Mouse (Mus musculus) layer of hippocampus, adult 9-11 months (tissue): ENCODE measurements at regions not wholly inside any gene's neighbourhood (a gene's known extent, or its start where the extent isn't known, plus 50 kb on each side); places are given as distances from the start of the nearest gene placed in this dataset.

Experiments used
- DNase-seq: peaks from one replicate; pipeline ENCODE4 v3.0.0; 2022

DNA sequence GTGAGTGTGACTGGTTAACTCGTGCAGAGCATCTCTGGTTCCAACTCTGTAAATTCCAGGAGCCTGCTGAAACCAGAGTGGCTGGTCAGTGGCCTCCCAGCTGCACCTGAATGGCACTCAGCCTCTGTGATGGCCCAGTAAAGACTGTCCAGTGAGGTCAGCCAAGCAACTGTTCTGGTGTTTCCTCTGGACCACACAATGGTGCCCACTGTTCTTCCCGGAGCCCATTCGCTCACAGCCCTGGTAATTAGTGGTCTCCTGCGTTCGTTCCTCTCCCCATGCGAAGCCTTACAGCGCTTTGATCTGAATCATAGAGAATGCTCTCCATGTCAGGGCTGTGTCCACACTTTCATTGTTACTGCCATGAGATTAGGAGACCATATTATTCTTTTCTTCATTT lies 75.5 kb downstream of the Enkur start:
- DNase-seq = no peak

DNA sequence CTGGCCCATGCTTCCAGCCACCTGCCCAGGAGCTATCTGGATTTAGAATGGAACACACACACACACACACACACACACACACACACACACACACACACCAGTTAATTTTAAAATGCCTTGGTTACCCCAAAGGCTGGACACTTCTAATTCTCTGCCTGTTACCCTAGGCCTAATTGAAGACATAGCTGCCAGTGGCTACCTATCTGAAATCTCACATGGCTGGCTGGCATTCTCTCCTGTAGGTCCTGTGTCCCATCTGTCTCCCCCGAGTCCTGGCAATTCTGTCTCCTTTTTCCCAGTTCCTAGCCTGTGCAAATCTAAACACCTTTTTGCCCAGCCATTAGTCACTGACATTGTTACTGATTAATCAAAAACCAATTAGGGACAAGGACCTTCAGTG lies 78.6 kb downstream of the Enkur start:
- no peak for DNase-seq

DNA sequence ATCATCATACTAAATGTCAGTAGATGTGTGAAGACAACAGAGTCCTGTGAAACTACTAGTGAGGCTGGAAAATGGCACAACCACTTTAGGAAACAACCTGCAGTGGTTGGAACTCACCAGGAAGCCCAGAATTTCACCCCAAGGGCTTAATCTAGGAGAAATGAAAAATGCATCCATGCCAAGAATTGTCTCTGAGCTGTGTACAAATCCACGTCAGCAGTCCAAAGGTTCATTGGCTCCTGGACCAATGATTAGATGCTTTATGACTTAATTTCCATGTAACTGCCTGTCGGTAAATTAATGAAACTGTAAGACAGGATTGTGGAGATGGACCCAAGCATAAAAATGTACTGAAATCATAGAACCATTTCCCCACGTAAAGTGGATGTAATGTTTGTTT lies 82.7 kb downstream of the Enkur start:
- no peak for DNase-seq

DNA sequence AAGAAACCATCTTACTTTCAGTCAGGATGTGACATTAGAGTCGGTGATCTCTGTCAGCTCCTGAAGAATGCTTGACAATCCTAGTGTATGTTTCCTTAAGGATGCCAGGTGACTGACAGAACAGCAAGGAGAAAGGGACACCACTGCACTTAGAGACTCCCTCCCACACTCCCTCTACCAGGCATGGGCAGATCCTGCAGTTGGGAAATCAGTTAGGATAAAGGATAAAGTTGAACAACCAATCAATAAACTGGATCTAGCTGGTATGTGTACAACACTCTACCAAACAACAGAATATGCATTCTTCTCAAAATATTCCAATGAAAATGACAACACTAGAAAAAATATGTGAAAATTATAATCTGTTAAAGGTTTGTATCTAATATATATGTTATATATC lies 83.5 kb downstream of the Enkur start:
- no peak for DNase-seq

DNA sequence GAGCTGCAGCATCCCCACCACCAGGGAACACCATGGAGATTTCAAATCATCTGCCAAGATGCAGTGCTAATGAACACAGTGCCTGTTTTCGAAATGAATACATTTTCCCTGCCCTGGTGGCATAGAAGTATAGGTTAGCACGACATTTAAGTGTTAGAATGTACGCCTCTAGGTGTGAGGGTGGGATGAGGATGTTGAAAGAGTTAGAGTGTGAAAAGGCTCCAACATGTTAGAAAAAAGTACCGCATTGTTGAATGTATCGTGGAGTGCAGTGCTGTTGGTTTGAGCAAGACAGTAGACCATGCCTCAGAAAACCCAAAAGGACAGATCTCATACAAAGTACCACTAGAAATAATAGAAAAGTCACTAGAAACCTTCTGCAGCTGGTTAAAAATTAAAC lies 88.3 kb downstream of the Enkur start:
- DNase-seq = peak; percentile 11

DNA sequence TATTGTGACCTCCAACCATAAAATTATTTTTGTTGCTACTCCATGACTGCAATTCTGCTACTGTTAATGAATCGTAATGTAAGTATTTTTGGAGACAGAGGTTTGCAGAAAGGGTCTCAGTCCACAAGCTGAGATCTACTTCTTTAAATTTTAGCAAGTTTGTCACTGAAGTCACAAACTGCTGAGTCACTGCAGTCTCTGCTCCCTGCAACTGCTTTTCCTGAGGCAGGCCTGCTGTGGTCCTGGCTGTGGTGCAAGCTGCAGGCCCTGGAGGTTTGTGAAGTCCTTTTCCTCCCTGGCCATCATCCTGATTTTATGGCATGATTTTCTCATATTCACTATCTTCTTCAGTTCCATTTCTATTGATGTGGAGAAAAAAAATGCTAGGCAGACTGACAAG lies 93.6 kb downstream of the Enkur start:
- DNase-seq = no peak

DNA sequence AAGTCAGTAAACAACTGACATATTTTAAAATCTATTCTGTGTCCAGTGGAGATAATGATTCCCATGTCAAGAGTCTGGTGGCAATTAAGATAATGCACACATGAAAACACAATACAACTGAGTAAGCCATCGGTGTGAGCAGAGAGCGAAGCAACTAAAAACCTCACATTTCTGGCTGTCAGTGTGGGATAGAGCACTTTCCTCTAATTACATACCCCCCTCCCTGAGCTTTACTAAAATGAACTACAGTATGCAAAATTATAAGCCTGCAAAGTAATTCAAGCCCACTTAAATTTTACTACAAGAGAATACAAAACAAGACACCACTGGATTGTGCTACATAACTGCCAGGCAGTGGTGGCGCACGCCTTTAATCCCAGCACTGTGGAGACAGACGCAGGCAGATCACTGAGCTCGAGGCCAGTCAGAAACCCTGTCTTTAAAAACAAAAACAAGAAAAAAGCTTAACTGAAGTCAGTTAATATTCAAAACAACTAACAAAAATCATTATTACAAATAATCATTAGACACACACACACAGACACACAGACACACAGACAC lies 104.8 kb downstream of the Enkur start:
- no peak for DNase-seq

DNA sequence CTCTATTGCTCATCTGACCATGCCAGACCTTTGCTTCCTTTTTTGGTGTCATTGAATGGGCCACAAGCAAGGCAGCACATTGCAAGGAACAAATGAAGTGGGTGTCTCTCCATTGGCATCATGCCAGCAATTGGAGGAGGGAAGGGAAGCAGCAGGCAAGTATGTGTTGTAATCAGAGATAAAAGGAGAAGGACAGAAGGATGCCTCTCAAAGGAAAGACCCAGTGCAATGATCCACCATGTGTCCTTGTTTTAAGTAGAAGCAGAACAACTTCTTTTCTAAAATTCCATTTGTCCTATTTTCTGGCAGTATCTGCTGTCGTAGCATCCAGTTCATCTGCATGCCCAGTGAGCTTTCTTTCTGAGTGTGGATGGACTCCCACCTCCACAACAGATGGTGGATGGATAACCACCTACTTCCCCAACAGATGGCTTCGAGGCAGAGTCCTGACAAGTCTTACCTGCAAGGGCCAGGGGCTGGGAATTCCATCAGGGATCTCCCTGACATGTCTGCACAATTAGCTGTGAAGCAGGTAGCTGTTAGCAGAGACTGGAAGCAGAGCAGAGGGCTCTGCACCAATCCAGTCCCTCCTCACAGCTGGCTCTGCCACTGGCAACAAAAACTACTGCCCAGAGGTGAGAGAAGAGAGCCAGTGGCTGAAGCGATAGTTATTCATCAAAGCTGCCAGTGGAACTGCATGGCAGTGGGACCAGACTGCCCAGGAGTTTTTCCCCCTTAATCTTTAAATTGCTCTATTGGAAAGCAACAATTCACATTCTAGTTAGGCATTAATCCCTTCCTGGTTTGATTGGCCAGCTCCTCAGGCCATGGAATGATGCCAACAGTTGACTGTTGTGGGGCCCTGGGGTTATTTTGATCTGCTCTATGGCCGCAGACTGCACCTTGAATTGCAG lies 113.8 kb downstream of the Enkur start:
- peak; percentile 78 for DNase-seq

DNA sequence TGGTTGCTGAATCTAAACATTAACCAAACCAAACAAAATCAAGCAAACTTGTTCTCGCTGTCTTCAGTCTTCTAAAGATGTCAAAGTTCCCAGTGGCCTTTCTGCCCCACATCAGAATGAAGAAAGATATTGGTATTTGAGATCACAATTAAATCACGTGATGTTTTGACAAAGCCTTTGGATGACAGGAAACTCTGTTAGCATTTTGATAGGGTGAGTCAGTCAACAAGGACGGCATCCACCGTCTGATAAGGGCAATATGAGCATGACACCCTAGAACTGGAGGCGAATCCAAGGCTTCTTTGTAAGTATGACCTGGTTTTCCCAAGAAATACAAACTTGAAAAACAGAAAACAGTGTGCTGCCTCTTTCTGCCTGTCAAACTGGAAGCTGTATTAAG lies 116.8 kb upstream of the Arhgap21 start:
- no peak for DNase-seq

DNA sequence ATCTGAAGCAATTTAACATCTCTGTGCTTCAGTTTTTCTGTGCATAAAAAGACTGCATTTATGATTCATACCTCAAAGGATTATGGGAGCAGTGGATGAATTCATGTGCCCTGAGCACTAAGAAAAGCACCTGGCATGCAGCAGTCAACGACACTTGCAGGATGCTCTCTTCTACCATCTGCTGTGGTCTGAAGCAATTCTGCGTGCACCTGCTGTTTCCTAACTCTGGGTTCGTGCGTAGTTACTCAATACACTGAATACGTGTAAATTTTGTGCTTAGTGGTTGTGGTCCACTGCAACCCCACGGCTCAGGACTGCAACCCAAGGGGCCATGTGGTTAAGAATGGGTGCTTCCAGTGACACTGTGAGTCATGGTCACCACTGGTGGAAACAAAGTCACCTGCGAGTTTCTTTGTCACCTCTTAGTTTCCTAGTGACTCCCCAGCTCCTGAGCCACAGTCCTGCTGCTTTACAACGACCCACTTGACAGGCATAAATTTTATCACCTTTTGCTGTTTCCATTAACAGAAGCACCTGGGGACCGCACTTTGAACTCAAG lies 98.7 kb upstream of the Arhgap21 start:
- DNase-seq = no peak

DNA sequence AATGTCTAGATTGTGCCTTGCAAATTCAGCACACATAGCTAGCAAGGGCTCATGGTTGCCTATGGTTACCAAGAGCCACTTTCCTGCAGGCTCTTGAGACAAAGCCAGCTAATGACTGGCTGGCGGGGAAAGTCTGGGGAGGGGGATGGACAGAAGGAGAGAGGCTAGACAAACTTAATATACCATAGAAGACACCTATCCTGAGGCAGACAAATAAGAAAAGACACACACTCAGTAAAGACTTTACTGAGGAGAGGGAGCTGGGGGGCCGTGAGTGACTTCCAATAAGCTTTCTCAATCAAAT lies 91.6 kb upstream of the Arhgap21 start:
- no peak for DNase-seq

DNA sequence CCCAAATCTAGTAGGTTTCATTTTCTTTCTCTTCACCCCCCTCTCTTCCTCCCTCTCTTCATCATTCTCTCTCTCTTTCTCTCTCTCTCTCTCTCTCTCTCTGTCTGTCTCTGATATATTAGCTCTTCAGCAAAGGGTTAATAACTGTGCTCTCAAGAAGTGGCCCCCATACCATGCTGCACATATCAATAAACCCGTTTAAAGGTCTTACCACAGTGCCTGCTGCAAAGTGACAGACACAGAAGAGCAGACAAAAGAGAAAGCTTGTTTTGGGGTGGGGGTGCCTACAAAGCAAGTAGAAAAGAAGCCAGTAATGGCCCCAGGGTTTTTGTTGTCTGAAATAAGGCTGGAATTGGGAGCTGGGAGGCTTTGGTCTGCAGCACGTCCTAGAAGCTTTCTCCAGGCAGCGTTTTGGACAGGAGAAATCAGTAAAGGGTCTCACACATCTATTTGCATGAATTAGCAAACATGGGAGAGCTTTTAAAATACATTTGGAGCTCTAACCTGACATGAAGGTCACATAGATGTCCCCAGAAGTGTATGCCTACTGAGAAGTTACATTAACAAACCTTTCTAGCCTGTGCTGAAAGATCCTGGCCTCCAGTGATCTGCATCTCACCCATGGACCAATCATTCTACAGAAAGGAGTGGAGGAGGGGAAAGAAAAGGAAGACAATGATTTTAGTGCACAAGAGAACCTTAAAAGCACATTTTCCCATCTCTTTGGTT lies 91.1 kb upstream of the Arhgap21 start:
- DNase-seq = no peak

DNA sequence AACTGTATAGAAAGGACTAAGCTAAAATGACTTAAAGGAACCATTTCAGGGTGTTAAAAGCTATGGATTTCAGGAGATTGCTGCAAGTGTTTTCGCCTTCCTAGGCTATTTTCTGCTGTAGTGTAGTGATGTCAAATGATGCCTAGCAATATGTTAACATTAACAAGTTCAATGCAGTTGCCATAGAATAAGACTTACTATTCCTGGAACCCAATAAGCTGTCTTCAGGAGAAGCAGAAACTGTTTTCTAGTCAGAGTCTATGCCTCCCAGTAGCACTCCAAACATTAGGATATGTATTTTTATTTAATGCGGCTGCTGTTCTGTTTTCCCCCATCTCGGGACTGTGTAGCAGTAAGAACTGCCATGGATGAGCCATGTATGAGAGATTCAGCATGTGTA lies 90.3 kb upstream of the Arhgap21 start:
- DNase-seq = no peak

DNA sequence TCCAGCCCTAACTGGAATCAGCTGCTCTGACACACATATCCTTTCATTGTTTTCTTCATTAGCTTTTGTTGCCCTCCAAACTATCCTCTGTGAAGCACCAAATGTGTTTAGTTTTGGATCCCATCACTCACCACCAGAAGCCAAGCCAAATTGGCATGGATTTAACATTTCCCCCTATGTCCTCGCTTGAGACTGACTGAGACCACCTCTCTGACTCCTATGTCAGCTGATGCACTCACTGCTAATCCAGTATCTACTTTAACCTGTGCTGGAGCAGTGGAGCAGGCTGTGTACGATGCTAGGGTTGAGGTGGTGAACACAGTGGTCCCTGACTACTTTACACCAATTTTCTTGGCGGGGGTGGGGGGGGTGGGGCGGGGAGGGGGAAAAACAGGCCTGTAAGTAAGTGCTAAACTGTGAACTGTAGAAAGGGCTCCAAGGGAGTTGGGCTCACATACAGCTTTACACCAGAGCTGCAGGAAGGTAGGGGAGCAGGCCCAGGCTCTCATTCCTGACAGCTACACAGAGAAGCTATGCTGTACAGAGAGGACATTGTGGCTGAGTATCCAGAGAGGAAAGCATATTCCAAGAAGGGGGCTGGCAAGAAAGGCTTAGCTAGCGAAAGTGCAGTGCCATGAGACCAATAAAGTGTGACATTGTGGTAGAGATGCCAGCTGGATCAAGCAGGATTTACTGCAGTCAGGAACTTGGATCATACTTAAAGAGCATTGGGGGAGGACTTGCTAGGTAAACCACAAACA lies 87.9 kb upstream of the Arhgap21 start:
- DNase-seq = no peak

DNA sequence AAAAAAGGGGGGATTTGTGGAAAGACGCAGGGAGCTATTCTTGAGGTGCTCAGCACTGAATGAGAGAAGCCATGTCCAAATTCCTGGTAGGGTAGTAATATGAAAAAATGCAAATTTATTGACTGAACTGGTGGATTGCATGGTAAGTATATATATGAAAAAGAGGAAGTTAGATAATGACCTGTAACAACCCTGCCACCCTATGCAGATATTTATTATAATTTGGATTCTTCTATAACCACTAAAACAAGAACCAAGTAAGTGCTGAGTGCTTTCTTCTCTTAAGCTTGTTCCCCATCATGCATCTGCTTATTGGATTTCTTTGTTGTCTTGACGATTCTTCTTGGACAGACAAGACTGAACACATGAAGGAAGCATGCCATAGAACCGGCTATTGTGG lies 86.7 kb upstream of the Arhgap21 start:
- DNase-seq = no peak

DNA sequence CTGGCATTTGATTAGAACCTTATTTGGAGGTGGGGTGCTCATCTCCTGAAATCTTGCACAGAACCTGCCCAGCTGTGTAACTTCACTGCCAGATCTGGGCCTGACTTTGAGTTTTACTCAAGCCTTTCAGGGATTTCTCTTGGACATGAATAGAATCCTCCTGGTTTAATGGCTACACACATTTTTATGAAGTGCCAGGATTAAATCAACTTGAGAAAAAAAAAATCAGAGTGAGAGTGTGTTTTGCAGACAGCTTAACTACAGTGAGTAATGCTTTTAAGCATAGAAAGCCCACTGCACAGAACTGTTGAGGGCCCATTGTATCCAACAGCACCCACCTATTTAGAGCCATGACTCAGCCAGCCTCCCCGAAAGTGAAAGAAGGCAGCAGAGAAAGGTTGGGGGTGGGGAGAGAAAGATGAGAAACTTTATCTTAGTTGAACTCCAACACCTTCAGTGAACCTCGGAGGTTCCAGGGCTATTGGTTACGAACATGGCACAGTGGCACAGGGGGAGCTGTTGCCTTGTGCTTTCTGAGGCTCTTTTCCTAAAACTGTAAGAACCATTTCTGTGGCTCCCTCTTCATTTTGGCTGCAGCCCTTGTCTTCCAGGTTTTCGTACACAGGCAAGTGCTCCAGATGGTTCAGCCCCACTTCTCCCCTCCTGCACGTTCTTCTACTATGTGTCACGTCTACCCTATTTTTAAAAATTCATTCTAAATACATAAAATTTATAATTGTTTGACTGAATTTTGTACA lies 85.8 kb upstream of the Arhgap21 start:
- no peak for DNase-seq

DNA sequence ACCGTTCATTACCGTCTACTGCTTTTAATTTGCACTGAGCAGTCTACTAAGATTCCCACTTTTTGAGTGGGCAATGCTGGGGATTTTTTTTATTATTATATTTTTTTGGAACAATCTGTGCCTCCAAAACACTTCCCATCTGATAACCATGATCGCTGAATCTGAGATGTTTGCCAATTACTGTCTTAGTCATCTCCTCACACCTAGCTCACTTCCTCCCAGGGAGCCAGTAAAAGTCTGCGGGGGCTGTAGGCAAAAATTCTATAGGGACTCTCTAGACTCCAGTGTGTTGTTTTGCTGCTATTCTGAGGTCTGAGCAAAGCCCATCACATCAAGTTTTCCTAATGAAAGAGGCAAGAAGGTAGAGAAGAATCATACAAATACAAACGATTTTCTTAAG lies 84.9 kb upstream of the Arhgap21 start:
- peak; percentile 48 for DNase-seq

DNA sequence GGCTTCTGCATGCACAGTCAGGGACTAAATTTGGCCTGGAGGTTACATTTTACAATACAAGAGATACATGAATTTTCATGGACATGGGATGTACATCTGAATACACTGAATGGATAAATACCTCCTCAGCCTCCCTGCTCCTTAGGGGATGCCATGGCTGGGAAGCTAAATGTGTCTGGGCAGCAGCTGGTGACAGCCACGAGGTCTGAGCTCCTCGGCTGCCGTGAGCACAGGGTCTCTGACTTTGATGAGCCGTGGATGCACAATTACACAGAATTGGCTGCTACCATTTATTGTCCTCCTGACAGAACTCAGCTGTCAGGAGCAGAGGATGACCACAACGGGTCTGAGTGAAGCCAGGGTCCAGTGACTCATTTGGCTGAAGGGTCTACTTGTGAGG lies 80.3 kb upstream of the Arhgap21 start:
- no peak for DNase-seq

DNA sequence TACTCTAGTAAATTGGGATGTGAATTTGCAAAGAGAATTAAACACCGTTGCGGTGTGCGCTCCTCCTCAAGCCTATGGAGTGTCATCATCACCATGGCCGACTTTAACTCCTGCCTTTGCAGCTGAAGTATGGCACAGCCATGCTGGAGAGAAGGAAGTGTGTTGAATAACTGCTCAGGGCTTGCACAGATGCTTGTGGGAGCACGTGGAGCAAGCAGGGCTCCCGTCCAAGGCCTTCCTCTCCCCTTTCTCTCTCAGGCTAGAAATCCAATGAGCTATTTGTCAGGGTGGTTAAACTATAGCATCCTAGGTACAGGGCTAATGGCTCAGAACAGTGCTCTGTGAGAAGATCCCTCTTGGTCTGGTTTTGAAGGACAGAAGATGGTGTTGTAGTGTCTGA lies 79.5 kb upstream of the Arhgap21 start:
- peak; percentile 32 for DNase-seq

DNA sequence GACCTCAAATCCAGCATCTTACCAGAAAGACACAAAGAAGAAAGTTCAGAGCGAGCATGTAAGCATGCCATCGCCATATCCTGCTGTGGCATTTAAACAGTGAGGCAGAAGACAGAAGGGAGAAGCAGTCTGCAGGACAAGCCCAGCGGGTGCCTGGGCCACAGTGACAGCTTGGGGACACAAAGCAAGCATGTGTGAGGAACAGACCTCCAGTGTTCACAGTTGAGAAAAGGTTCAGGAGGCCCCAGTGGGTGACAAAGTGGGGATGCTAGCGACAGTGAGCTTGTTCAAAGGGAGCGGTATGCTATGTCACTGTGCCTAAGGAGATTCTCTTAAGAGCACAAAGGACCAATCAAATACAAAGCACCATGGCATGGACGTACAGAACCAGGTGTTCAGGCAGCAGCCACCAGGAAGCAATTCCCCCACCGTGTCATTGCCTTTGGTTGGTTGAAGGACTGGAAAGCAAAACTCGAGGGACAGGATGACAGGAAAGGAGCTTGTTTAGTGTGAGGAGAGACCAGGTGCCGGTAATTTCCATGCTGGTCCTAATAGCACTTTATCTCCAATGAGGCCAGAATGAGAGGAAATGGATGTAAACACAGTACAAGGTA lies 77.9 kb upstream of the Arhgap21 start:
- no peak for DNase-seq

DNA sequence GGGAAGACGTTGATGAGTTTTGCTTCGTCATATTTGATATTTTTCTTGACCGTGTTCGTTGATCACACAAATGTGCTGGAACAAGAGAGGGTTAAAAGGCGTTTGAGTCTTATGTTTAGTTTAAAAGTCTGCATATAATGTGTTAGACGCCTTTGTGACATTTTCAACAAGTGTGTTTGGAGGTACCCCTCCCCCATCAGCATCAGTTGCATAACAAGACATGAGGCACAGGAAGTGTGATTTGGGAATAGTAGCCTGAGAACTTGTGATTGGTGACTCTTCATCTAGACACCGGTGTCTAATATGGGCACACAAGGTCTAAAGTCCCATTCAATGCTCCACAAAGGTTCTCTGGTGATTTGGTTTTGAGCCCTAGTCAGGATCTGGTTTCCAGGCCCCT lies 76.1 kb upstream of the Arhgap21 start:
- no peak for DNase-seq

DNA sequence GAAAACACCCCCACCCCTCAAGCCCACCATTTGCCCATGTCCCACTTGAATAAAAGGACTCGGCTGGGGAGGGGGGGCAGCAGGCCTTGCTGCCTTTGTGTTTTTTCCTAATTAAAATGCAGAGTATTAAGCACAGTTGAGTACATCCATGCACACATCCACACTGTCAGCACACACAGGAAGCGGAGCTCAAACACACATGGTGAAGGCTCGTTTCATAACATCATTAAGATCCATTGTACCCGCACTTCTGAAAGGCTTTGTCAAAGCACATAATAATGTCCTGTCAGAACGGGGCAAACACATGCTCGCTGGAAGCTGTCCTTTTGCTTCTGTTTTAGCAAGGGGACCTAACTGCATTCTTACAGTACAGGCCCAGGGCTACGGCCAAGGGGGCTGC lies 75.3 kb upstream of the Arhgap21 start:
- no peak for DNase-seq
